Mouse (Mus musculus): ENCODE results near the gene Paf1. TPM values are rescaled to one million over a fixed set of nuclear protein-coding genes. Genes with fewer than 3 reads are reported as not detected.
A peak's percentile ranks its signal among the peaks of the same experiment; 100 is the strongest.
"Not testable (repeated sequence)": the region's sequence is repeated elsewhere in the genome, so short reads cannot be mapped to it uniquely, and the experiment has no call there.

The Paf1 gene
- total RNA-seq, 2 experiments from 2014 or later: 27.0 to 27.6 TPM

GRCm38 (mm10) chr7:28382347-28382951 is 10.3 kb upstream of the Paf1 start:
- intact Hi-C loops (cut with DNase I): no loop called here

GRCm38 (mm10) chr7:28382981-28383396 is 9.8 kb upstream of the Paf1 start:
- intact Hi-C loops (cut with DNase I): no loop called here
- peak in 1 of 2 experiments; percentile 26 for DNase-seq

More at GRCm38 (mm10) chr7:28382347-28382951, 10.3 kb upstream of the Paf1 start:
- no peak for DNase-seq

- intact Hi-C loops (cut with DNase I): no loop called here
These were observed 9.1 kb upstream of the Paf1 start for GRCm38 (mm10) chr7:28383606-28384005.

GRCm38 (mm10) chr7:28384162-28384561 is 8.6 kb upstream of the Paf1 start:
- intact Hi-C loops (cut with DNase I): no loop called here
- no peak for DNase-seq

More at GRCm38 (mm10) chr7:28383606-28384005, 9.1 kb upstream of the Paf1 start:
- DNase-seq: no peak

GRCm38 (mm10) chr7:28385196-28385595 is 7.6 kb upstream of the Paf1 start:
- intact Hi-C loops (cut with DNase I): no loop called here
- no peak for DNase-seq

GRCm38 (mm10) chr7:28386007-28386406 is 6.7 kb upstream of the Paf1 start:
- intact Hi-C loops (cut with DNase I): loop anchor here (1.0 kb wide), 1 partner anchor 13 kb away; no protein-coding TSS in a partner anchor

GRCm38 (mm10) chr7:28386462-28386861 is 6.3 kb upstream of the Paf1 start:
- intact Hi-C loops (cut with DNase I): loop anchor here (1.0 kb wide), 1 partner anchor 13 kb away; no protein-coding TSS in a partner anchor
- DNase-seq: peak; percentile 74 to 83

More at GRCm38 (mm10) chr7:28386007-28386406, 6.7 kb upstream of the Paf1 start:
- DNase-seq: no peak

- intact Hi-C loops (cut with DNase I): loop anchor here (1.0 kb wide), 1 partner anchor 14 kb away; no protein-coding TSS in a partner anchor
- not testable (repeated sequence) for DNase-seq
These were observed 5.9 kb upstream of the Paf1 start for GRCm38 (mm10) chr7:28386877-28387276.

GRCm38 (mm10) chr7:28387384-28387783 is 5.4 kb upstream of the Paf1 start:
- intact Hi-C loops (cut with DNase I); DNase-seq: not testable (repeated sequence)

- DNase-seq: no peak
- intact Hi-C loops (cut with DNase I): no loop called here
These were observed 2.4 kb upstream of the Paf1 start for GRCm38 (mm10) chr7:28390331-28390730.

GRCm38 (mm10) chr7:28393272-28393951 is 661 bp downstream of the Paf1 start:
- DNase-seq: no peak
- intact Hi-C loops (cut with DNase I): no loop called here

GRCm38 (mm10) chr7:28395425-28395824 is 2.7 kb downstream of the Paf1 start:
- intact Hi-C loops (cut with DNase I): no loop called here
- no peak for DNase-seq

GRCm38 (mm10) chr7:28398000-28398399 is 5.2 kb downstream of the Paf1 start:
- DNase-seq: no peak
- intact Hi-C loops (cut with DNase I): no loop called here

GRCm38 (mm10) chr7:28398696-28399340 is 6.1 kb downstream of the Paf1 start:
- DNase-seq: no peak
- intact Hi-C loops (cut with DNase I): no loop called here

GRCm38 (mm10) chr7:28401030-28401429 is 8.3 kb downstream of the Paf1 start:
- intact Hi-C loops (cut with DNase I): no loop called here
- no peak for DNase-seq

- DNase-seq: no peak
- intact Hi-C loops (cut with DNase I): no loop called here
These were observed 9.2 kb downstream of the Paf1 start for GRCm38 (mm10) chr7:28401942-28402341.

GRCm38 (mm10) chr7:28410841-28411475 is 18.2 kb downstream of the Paf1 start:
- intact Hi-C loops (cut with DNase I): no loop called here
- peak; percentile 51 to 75 for DNase-seq

- no peak for DNase-seq
- intact Hi-C loops (cut with DNase I): no loop called here
These were observed 20.1 kb downstream of the Paf1 start for GRCm38 (mm10) chr7:28412826-28413225.

- intact Hi-C loops (cut with DNase I): no loop called here
- DNase-seq: no peak
These were observed 24.6 kb downstream of the Paf1 start for GRCm38 (mm10) chr7:28417368-28417767.

GRCm38 (mm10) chr7:28418096-28418670 is 25.4 kb downstream of the Paf1 start:
- intact Hi-C loops (cut with DNase I): no loop called here

More at GRCm38 (mm10) chr7:28418096-28418670, 25.4 kb downstream of the Paf1 start:
- peak in 1 of 2 experiments; percentile 69 for DNase-seq

All from gastrocnemius, postnatal 36 days (tissue).